20 mouse cellular contexts compared by ENCODE assay signal in genomic region chr3:133559413-133560114, GRCm38 (mm10). TPM values are rescaled to one million over a fixed set of nuclear protein-coding genes. Genes with fewer than 3 reads are reported as not detected.
DNase-seq lines count a peak whose midpoint lies in the region; ATAC-seq and TF ChIP-seq lines count a peak whose summit lies in the region.
"Had no signal": no experiment of that assay in that cellular context is flagged by ENCODE, and none has a peak within 500 bp of the region (broad histone marks: within the 10 kb centered on the region; RNA-seq: fewer than 3 reads in every experiment).

No protein-coding gene starts in this region.

- no peak overlapping the region for H3K27ac ChIP-seq in forebrain, embryonic 13.5 days
- H3K27ac ChIP-seq in forebrain, embryonic 12.5 days: no peak overlapping the region
- no peak overlapping the region for H3K27ac ChIP-seq in hindbrain, postnatal 0 days
- no peak overlapping the region for H3K27ac ChIP-seq in hindbrain, embryonic 11.5 days (ENCODE audit: low read depth, low read length)
- H3K27ac ChIP-seq in midbrain, embryonic 14.5 days (replicated peaks; ENCODE audit: low read depth, low read length): no peak overlapping the region
- no peak overlapping the region for H3K27ac ChIP-seq in midbrain, embryonic 10.5 days (replicated peaks)
- H3K27ac ChIP-seq: embryonic facial prominence, embryonic 12.5 days; heart, embryonic 13.5 days; kidney, postnatal 0 days; liver, embryonic 14.5 days; neural tube, embryonic 12.5 days had no signal

- H3K4me3 ChIP-seq in forebrain, embryonic 13.5 days: no peak overlapping the region
- no peak overlapping the region for H3K4me3 ChIP-seq in forebrain, embryonic 12.5 days (replicated peaks)
- no peak overlapping the region for H3K4me3 ChIP-seq in hindbrain, postnatal 0 days (ENCODE audit: low read length)
- H3K4me3 ChIP-seq in hindbrain, embryonic 11.5 days (ENCODE audit: low read depth, low read length): no peak overlapping the region
- H3K4me3 ChIP-seq in midbrain, embryonic 14.5 days (replicated peaks; ENCODE audit: low read depth, low read length): no peak overlapping the region
- H3K4me3 ChIP-seq in midbrain, embryonic 10.5 days: no peak overlapping the region
- H3K4me3 ChIP-seq: embryonic facial prominence, embryonic 12.5 days; heart, embryonic 13.5 days; neural tube, embryonic 12.5 days had no signal

- H3K36me3 ChIP-seq in forebrain, embryonic 13.5 days (ENCODE audit: poor library complexity, severe bottlenecking): no peaks in the 10 kb centered on the region
- no peaks in the 10 kb centered on the region for H3K36me3 ChIP-seq in forebrain, embryonic 12.5 days (replicated peaks)
- no peaks in the 10 kb centered on the region for H3K36me3 ChIP-seq in hindbrain, postnatal 0 days (ENCODE audit: insufficient read depth, low read length)
- H3K36me3 ChIP-seq in hindbrain, embryonic 11.5 days (ENCODE audit: control insufficient read depth, insufficient read depth, low read length): no peaks in the 10 kb centered on the region
- no peaks in the 10 kb centered on the region for H3K36me3 ChIP-seq in midbrain, embryonic 14.5 days (ENCODE audit: control insufficient read depth, insufficient read depth, low read length)
- no peaks in the 10 kb centered on the region for H3K36me3 ChIP-seq in midbrain, embryonic 10.5 days
- H3K36me3 ChIP-seq: embryonic facial prominence, embryonic 12.5 days; heart, embryonic 13.5 days; neural tube, embryonic 12.5 days had no signal

- 91% methylated on average over 6 of the region's 6 CpGs for WGBS in forebrain, embryonic 13.5 days
- WGBS in forebrain, embryonic 12.5 days: 93% methylated on average over 6 of the region's 6 CpGs
- WGBS in hindbrain, postnatal 0 days: 87% methylated on average over 6 of the region's 6 CpGs
- 90% methylated on average over 6 of the region's 6 CpGs for WGBS in hindbrain, embryonic 11.5 days
- WGBS in midbrain, embryonic 14.5 days: 88% methylated on average over 6 of the region's 6 CpGs
- 84% methylated on average over 6 of the region's 6 CpGs for WGBS in midbrain, embryonic 10.5 days

- no peaks in the 10 kb centered on the region for H3K9me3 ChIP-seq in forebrain, embryonic 13.5 days (replicated peaks)
- no peaks in the 10 kb centered on the region for H3K9me3 ChIP-seq in forebrain, embryonic 12.5 days
- H3K9me3 ChIP-seq in hindbrain, postnatal 0 days (ENCODE audit: low read length): no peaks in the 10 kb centered on the region
- H3K9me3 ChIP-seq in hindbrain, embryonic 11.5 days (ENCODE audit: control insufficient read depth, low read length): no peaks in the 10 kb centered on the region
- H3K9me3 ChIP-seq in midbrain, embryonic 14.5 days (ENCODE audit: control insufficient read depth, low read length): no peaks in the 10 kb centered on the region
- H3K9me3 ChIP-seq in midbrain, embryonic 10.5 days (replicated peaks): no peaks in the 10 kb centered on the region
- H3K9me3 ChIP-seq: embryonic facial prominence, embryonic 12.5 days; heart, embryonic 13.5 days; neural tube, embryonic 12.5 days had no signal

- H3K4me1 ChIP-seq in forebrain, embryonic 13.5 days: no peaks in the 10 kb centered on the region
- H3K4me1 ChIP-seq in forebrain, embryonic 12.5 days: no peaks in the 10 kb centered on the region
- no peaks in the 10 kb centered on the region for H3K4me1 ChIP-seq in hindbrain, postnatal 0 days (ENCODE audit: insufficient read depth, low read length)
- H3K4me1 ChIP-seq in hindbrain, embryonic 11.5 days (replicated peaks; ENCODE audit: control insufficient read depth, insufficient read depth, low read length): no peaks in the 10 kb centered on the region
- no peaks in the 10 kb centered on the region for H3K4me1 ChIP-seq in midbrain, embryonic 14.5 days (ENCODE audit: control insufficient read depth, insufficient read depth, low read length)
- H3K4me1 ChIP-seq in midbrain, embryonic 10.5 days: no peaks in the 10 kb centered on the region; the same call in 1 of the 2 replicates
- H3K4me1 ChIP-seq: heart, embryonic 13.5 days; neural tube, embryonic 12.5 days had no signal

- no peaks in the 10 kb centered on the region for H3K27me3 ChIP-seq in forebrain, embryonic 13.5 days
- H3K27me3 ChIP-seq in forebrain, embryonic 12.5 days: no peaks in the 10 kb centered on the region
- no peaks in the 10 kb centered on the region for H3K27me3 ChIP-seq in hindbrain, postnatal 0 days (ENCODE audit: insufficient read depth, low read length)
- H3K27me3 ChIP-seq in hindbrain, embryonic 11.5 days (ENCODE audit: control insufficient read depth, insufficient read depth, low read length): no peaks in the 10 kb centered on the region
- H3K27me3 ChIP-seq in midbrain, embryonic 14.5 days (ENCODE audit: control insufficient read depth, insufficient read depth, low read length): no peaks in the 10 kb centered on the region
- H3K27me3 ChIP-seq in midbrain, embryonic 10.5 days (ENCODE audit: low read depth, poor library complexity, severe bottlenecking): no peaks in the 10 kb centered on the region
- H3K27me3 ChIP-seq: embryonic facial prominence, embryonic 12.5 days; heart, embryonic 13.5 days; neural tube, embryonic 12.5 days had no signal

- H3K9ac ChIP-seq in forebrain, embryonic 13.5 days: no peak overlapping the region
- H3K9ac ChIP-seq in forebrain, embryonic 12.5 days: no peak overlapping the region
- H3K9ac ChIP-seq in hindbrain, postnatal 0 days (replicated peaks; ENCODE audit: low read length): no peak overlapping the region
- no peak overlapping the region for H3K9ac ChIP-seq in hindbrain, embryonic 11.5 days (ENCODE audit: low read depth, low read length)
- H3K9ac ChIP-seq in midbrain, embryonic 14.5 days (replicated peaks; ENCODE audit: low read length): no peak overlapping the region
- H3K9ac ChIP-seq: embryonic facial prominence, embryonic 12.5 days; heart, embryonic 13.5 days; liver, embryonic 14.5 days; neural tube, embryonic 12.5 days had no signal

- TF ChIP-seq CTCF in hindbrain, postnatal 0 days (IDR thresholded peaks at IDR 0.05; ENCODE audit: low read depth): no peak

- 0 out of 2 replicates have a peak, but pooled peaks have one; percentile 38 for ATAC-seq in forebrain, embryonic 13.5 days
- ATAC-seq in forebrain, embryonic 12.5 days (ENCODE audit: low FRiP score): no peak
- ATAC-seq in hindbrain, postnatal 0 days: peak; percentile 72; the same call in 1 of the 2 replicates
- no peak for ATAC-seq in hindbrain, embryonic 11.5 days (ENCODE audit: low FRiP score)
- no peak for ATAC-seq in midbrain, embryonic 14.5 days (ENCODE audit: low FRiP score, low TSS enrichment)
- ATAC-seq: intestine, postnatal 0 days had no signal

- H3K4me2 ChIP-seq in forebrain, embryonic 13.5 days: no peak overlapping the region
- no peak overlapping the region for H3K4me2 ChIP-seq in forebrain, embryonic 12.5 days
- no peak overlapping the region for H3K4me2 ChIP-seq in hindbrain, postnatal 0 days (ENCODE audit: low read depth, low read length)
- H3K4me2 ChIP-seq in hindbrain, embryonic 11.5 days (replicated peaks; ENCODE audit: low read depth, low read length): no peak overlapping the region
- no peak overlapping the region for H3K4me2 ChIP-seq in midbrain, embryonic 14.5 days (ENCODE audit: low read length)
- H3K4me2 ChIP-seq: embryonic facial prominence, embryonic 12.5 days; heart, embryonic 13.5 days; neural tube, embryonic 12.5 days had no signal

- no peak for DNase-seq in hindbrain, postnatal 0 days (ENCODE audit: low spot score)
- DNase-seq in hindbrain, embryonic 11.5 days (ENCODE audit: low spot score): no peak
- DNase-seq in midbrain, embryonic 14.5 days: peak; percentile 21
- no peak for DNase-seq in midbrain, embryonic 10.5 days (ENCODE audit: low spot score)
- DNase-seq in right cerebral cortex, postnatal 36 days (ENCODE audit: low spot score in 2 of 2): no peak
- DNase-seq in kidney, adult 8-10 months: no peak
- DNase-seq: adrenal gland, postnatal 10 days; cerebellum, adult 18-20 months; cerebellum, postnatal 36 days; heart, postnatal 4 days; lung, postnatal 36 days; thymus, postnatal 14 days had no signal

RNA-seq across cellular contexts. Expression of gene Tet2, which starts 14.6 kb away (rescaled TPM):
- 21.7 and 23.5 TPM in 2 replicates for polyA plus RNA-seq in forebrain, embryonic 13.5 days (2015; fragmentation: Nextera tagmentation; extraction: Ambion mirVana)
- polyA plus RNA-seq in forebrain, embryonic 12.5 days (2016; fragmentation: Nextera tagmentation; extraction: Ambion mirVana): 23.7 and 25.1 TPM in 2 replicates
- total RNA-seq in hindbrain, postnatal 0 days (2014; rRNA removed): 26.5 and 26.9 TPM in 2 replicates
- polyA plus RNA-seq in hindbrain, postnatal 0 days (2015; fragmentation: Nextera tagmentation; extraction: Ambion mirVana): 15.4 and 17.7 TPM in 2 replicates
- 20.1 and 34.2 TPM in 2 replicates for polyA plus RNA-seq in hindbrain, embryonic 11.5 days (2014; fragmentation: Nextera tagmentation; extraction: Ambion mirVana)
- polyA plus RNA-seq in midbrain, embryonic 14.5 days (2014; fragmentation: Nextera tagmentation; extraction: Ambion mirVana): 25.6 and 27.3 TPM in 2 replicates
- polyA plus RNA-seq in midbrain, embryonic 10.5 days (2016; fragmentation: Nextera tagmentation; extraction: Ambion mirVana): 14.6 and 19.7 TPM in 2 replicates

Comparison
In these comparisons a context has a peak if more than half of its experiments do, and no peak if none do; other contexts are left out.
1. ATAC-seq: peak in forebrain, embryonic 13.5 days (single experiment) and hindbrain, postnatal 0 days (single experiment); none in forebrain, embryonic 12.5 days (single experiment), hindbrain, embryonic 11.5 days (single experiment) and midbrain, embryonic 14.5 days (single experiment).